Mouse (Mus musculus): ENCODE data around the gene Fermt2.

GRCm38 (mm10) chr14:45451090-45451489 is 78.8 kb downstream of the Fermt2 start:
- TF ChIP-seq CTCF (IDR thresholded peaks at IDR 0.05; ENCODE audit: extremely low read depth, insufficient read length, insufficient replicate concordance, low read depth, low read length) (no peak), POLR2A (IDR thresholded peaks at IDR 0.05; ENCODE audit: low read depth, low read length) (no peak)

All from small intestine, adult 2 months (tissue).